Mouse (Mus musculus): ENCODE data around the gene Pcdh9. TPM values are rescaled to one million over a fixed set of nuclear protein-coding genes. Genes with fewer than 3 reads are reported as not detected.

Gene Pcdh9
- total RNA-seq, 2 experiments from 2014 or later, result 1.1 to 1.4 TPM

GRCm38 (mm10) chr14:93561577-93561976 lies 328.9 kb downstream of the Pcdh9 start:
- DNase-seq, result no peak

DNA sequence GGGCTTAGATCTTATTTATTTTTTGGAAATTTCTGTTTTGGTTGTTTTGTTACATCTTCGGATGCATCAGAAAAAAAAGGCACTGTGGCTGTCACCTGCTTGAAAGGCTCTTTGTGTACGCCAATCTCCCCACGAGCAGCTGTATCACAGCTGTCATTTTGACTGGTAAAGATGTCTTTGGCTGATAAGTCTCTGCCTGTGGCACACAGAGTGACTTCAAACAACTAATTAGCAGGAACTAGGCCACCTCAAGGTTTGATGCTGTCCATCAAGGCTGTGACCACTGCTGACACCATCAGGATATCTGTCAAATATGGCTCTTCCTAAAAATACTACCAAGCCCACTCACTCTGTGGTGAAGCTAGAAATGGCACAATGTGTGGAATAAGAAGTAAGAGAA lies 336.7 kb downstream of the Pcdh9 start:
- DNase-seq, result no peak

GRCm38 (mm10) chr14:93545575-93545974 lies 344.9 kb downstream of the Pcdh9 start:
- DNase-seq, result peak; percentile 1 to 7

- DNase-seq, result peak; percentile 8 to 17
Observed at GRCm38 (mm10) chr14:93543970-93544627, 346.4 kb downstream of the Pcdh9 start.

- peak; percentile 39 to 60 for DNase-seq
Observed at GRCm38 (mm10) chr14:93543561-93543960, 346.9 kb downstream of the Pcdh9 start.

GRCm38 (mm10) chr14:93534928-93535327 lies 355.6 kb downstream of the Pcdh9 start:
- DNase-seq, result no peak

GRCm38 (mm10) chr14:93523430-93523829 lies 367.0 kb downstream of the Pcdh9 start:
- DNase-seq, result no peak

DNA sequence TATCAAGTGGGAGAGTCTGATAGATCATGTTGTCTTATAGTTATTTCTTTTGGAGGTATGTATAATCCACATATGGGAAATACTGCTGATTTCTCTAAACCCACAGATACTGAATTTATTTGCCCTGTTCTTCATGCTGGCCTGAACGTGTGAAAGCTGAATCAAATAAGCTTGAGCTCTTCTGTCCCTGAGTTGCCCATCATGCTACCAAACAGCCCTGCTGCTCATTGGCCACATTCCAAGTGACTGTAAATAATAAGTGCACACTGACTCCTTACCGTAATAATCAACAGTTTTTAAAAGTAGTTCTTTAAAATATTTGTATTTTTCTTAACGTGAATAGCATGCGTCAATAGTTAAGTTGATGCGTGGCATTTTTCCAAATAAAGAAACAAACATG lies 370.3 kb downstream of the Pcdh9 start:
- no peak for DNase-seq

DNA sequence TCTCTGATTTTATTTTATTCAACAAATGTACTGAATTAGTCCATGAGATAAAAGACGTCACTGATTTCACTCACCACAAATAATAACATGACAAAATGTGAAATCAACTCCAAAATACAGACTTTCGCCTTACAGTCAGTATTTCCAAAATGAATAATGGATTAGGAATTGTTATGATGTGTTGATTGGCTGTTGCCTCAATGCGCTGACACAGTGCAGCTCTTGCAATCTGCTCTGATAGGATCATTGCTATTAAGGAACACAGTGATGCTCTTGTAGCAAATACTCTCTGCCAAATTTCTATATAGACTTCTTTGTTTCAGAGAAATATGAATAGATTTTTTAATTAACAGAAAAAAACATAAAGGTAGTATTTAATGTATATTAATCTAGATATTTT lies 373.8 kb downstream of the Pcdh9 start:
- no peak for DNase-seq

DNA sequence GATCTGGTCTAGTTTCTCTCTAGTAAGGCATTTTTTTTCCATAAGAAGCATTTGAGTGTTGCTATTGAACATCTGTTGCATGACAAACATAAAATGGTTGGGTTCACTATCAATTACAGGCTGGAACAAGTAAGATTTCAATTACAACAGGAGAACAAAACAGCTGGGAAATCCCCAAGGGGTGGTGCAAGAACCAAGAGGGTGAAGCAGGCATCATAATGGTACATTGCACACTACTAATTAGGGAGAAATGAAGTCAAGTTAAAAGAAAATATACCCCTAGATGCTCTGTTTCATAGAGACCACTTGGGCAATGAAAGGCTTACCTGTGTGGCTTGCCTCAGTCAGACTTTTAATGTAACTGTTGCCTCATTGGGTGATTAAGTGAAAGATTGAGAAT lies 384.4 kb downstream of the Pcdh9 start:
- no peak for DNase-seq

GRCm38 (mm10) chr14:93498813-93499690 lies 391.4 kb downstream of the Pcdh9 start:
- DNase-seq, result peak; percentile 79 to 81

DNA sequence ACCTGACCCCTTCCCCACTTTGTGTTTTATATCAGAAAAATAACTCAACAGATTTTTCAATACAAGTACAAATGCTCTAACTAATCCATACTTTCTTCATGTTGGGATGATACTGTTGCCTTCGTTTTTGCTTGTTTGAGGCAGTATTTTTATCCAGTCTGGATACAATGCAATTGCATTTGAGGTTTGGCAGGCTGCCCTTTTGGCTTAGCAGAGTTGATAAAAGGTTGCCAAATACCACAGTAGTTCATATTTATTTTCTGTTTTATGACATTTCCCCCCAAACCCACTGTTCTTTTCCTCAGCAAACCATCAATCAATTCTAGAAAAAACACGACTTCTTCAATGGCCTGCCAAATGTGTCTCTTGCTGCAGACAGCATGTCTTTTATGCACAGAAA lies 415.5 kb downstream of the Pcdh9 start:
- peak; percentile 48 to 65 for DNase-seq

DNA sequence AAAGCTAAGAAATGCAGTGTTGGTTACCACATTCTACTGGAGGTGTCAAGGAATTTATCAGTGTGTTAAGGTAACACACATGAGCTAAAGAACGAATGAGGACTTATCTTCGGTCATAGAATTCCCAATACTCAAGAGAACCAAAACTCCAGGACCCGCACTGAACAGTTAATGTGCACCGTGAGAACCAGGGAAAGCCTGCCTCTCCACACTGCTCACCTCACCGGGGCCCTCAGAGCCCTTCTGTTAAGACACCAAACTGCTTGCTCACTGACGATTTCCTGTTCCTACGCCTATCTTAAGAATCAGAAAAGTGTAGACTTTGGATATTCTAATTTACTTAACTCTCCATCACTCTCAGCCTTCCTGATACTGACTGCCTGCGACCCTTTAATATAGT lies 418.0 kb downstream of the Pcdh9 start:
- no peak for DNase-seq

DNA sequence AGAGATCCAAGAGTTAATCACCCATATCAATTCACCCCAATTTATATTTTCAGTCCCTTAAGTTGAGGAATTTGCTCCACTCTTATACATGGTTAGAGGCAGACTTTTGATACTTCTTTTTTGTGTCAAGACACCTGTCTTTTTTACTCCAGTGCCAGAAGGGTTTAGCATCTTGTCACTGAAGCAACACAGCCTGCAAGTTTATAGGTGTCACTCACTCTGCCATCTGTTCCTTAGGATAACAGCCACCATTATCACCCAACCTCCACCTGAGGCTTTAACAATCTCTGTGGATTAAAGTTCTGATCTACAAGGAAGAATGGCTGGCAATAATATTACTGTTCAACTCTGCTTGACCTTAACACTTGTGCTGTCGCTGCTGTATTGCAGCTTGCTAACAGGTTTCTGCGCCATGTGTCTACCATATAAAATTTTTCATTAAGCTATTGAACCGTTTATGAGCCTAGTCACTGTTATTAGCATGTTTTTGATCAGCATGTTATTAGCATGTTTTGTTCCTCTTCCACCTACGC lies 427.1 kb downstream of the Pcdh9 start:
- DNase-seq, result no peak

DNA sequence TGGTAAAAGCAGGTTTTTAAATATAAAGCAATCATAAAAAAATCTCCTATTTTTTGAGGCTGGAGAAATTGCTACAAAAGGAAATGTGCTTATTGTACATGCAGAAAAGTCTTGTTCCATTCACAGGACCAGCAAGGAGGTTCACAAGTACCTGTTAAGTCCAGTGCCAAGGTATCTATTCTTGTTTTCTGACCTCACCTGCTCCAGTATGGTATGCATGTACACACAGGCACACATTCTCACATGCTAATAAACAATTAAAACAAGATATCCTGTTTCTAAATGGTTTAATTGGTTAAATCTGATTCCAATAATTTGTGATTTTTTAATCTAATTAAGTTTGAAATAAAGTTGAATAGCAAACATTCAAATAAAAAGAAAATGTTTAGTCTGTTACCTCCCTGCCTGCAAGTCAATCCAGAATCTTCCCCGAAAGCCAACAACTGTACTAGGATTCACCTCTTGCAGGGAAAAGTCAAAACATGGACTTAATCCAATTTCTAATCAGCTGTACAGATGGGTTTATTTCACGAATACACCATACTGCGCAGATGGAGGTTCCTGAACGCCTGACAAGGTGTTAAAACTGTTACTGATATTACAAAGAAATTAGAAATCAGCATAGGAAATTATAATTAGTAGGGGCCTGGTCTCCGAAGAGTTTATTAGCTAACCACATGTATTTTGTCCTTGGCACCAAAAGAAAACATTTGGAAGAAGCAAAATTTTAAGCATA lies 439.4 kb downstream of the Pcdh9 start:
- DNase-seq, result no peak

DNA sequence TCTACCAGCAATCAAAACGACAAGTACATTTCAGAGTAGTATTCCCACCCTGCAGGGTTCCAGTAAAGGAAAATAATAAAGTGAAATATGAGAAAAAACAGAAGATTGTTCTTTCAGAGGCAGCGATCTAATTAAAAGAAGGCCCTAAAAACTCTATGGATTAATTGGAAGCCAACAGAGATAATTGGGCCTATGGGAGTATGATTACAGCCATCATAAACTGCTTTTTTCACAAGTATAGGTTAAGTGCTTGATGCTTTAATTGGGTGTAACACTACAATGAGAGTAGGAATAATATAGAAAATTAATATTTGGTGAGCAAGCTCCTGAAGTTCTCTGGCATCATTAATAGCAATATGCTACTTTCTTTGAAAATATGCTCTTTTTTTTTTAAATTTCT lies 448.6 kb downstream of the Pcdh9 start:
- DNase-seq, result no peak

DNA sequence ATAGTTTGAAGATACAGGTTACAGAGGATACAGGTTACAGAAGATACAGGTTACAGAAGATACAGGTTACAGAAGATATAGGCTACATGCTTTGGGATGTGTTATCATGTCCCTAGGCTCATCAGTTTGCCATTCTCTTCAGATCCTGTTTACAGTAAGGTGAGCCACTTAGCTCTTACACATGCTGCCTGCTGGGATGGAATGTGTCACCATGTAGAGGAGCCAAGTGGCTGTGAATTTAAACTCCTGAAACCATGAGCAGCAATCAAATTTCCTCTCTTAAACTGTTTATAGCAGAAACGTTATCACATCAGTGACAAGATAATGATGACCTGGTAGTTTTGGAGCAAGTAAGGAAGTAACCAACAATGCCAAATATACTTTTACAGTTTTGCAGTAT lies 453.3 kb downstream of the Pcdh9 start:
- no peak for DNase-seq

GRCm38 (mm10) chr14:93416752-93417151 lies 473.7 kb downstream of the Pcdh9 start:
- DNase-seq, result no peak

DNA sequence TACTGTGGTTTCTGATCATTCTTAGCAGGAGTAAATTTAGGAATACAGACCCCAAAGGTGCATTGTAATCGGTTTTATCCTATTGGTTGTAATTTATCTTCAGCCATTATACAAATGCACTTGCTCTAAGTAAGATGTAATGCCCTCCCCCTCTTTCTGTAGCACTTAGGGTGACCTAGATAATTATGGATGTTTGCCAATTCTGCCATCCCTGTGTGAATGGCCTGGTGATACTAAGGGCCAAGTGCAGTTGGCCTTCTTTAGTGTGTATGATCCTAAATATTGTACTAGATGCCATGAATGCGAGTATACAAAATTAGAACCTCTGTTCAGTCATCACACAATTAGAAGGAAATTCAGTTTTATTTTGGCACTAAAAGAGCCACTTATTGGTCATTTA lies 475.0 kb downstream of the Pcdh9 start:
- no peak for DNase-seq

- no peak for DNase-seq
Observed at GRCm38 (mm10) chr14:93409314-93409713, 481.2 kb downstream of the Pcdh9 start.

DNA sequence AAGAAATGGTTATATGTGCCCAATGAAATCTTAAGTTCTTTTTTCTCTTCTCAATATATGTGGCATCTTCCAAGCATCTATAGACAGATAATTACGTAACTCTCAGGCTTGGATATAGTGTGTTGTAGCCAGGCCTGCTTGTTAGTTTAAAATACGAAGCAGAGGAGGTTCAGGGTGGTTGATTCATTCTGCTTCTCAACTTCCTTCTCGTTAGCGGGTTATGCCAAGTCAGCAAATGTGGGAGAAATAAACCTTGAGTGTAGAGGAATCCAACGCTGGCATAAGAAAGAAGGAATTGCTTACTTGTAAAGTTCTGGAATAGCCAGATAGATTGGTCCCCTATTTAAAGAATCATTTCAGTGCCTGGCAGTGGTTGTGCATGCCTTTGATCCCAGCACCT lies 482.7 kb downstream of the Pcdh9 start:
- no peak for DNase-seq

DNA sequence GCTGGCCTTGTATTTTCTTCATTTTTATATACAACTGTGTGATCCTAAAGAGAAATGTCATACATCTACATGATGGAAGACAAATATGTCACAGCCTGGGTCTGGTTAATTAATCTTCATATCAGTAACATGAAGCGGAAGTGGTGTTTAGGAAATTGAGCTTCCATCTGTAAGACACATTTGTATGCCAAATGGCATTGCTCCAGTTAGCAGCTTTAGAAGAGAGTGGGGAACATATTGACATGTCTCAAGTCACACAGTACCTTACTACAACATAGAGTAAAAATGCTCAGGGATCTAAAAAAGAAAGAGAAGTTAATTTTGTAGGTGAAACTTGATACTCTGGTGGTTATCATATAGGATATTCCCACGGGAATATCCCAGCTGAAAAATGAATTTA lies 505.4 kb downstream of the Pcdh9 start:
- no peak for DNase-seq

- DNase-seq, result peak; percentile 1 to 11
Observed at GRCm38 (mm10) chr14:93381163-93381562, 509.3 kb downstream of the Pcdh9 start.
